Mouse (Mus musculus) ES-Bruce4 (cell line): ENCODE results near the gene Clic4. TPM values are rescaled to one million over a fixed set of nuclear protein-coding genes. Genes with fewer than 3 reads are reported as not detected.

Source experiments
- H3K27ac ChIP-seq: 2 replicates; pipeline ENCODE4 v1.5.1; 2012; ENCODE audit warnings: low read length, inconsistent platforms; ENCODE audit not compliant: insufficient read depth
- H3K27me3 ChIP-seq: 2 replicates; pipeline ENCODE4 v1.6.1; 2012; ENCODE audit warnings: mild to moderate bottlenecking, low read length, inconsistent platforms; ENCODE audit not compliant: control insufficient read depth, poor library complexity, insufficient read depth, severe bottlenecking
- H3K36me3 ChIP-seq: 2 replicates; pipeline ENCODE4 v1.6.1; 2012; ENCODE audit warnings: inconsistent platforms, mild to moderate bottlenecking, low read length, moderate library complexity; ENCODE audit not compliant: control insufficient read depth, poor library complexity, insufficient read depth, severe bottlenecking
- H3K4me1 ChIP-seq: one replicate; pipeline ENCODE4 v1.8.1; 2011; ENCODE audit warnings: low read length; ENCODE audit not compliant: control insufficient read depth, insufficient read depth
- H3K4me3 ChIP-seq: 2 replicates; pipeline ENCODE4 v1.5.1; 2011; ENCODE audit warnings: low read depth, mild to moderate bottlenecking, low read length
- H3K9ac ChIP-seq: 2 replicates; pipeline ENCODE4 v1.6.1; 2012; ENCODE audit warnings: low read depth, mild to moderate bottlenecking, inconsistent platforms; ENCODE audit not compliant: poor library complexity, severe bottlenecking
- H3K9me3 ChIP-seq: replicated peaks from 2 replicates; pipeline ENCODE4 v1.6.1; 2012; ENCODE audit warnings: mild to moderate bottlenecking, low read length, inconsistent platforms; ENCODE audit not compliant: control insufficient read depth, poor library complexity, insufficient read depth, severe bottlenecking
- CTCF ChIP-seq: IDR thresholded peaks from one replicate; pipeline ENCODE4 v1.8.1; 2011; ENCODE audit warnings: low read depth, low read length
- EP300 ChIP-seq: IDR thresholded peaks from 2 replicates; pipeline ENCODE4 v1.6.1; 2011; ENCODE audit warnings: low read depth, low read length; ENCODE audit not compliant: insufficient read depth
- POLR2A ChIP-seq: IDR thresholded peaks from one replicate; pipeline ENCODE4 v1.8.1; 2011; ENCODE audit warnings: low read length; ENCODE audit not compliant: insufficient read depth
- polyA plus RNA-seq: library from polyadenylated mRNA; stranded (reverse); fragments of >200 nt; gene quantifications from 2 replicates; pipeline ENCODE4 v1.2.4, GENCODE M21; 2011; ENCODE audit warnings: low read depth; ENCODE audit not compliant: missing spikeins, insufficient read depth, insufficient read length

Clic4 gene
- polyA plus RNA-seq, 1 experiment, result 151 TPM

- no peaks in the 10 kb centered on the region for H3K36me3 ChIP-seq
- no peak for TF ChIP-seq EP300
- TF ChIP-seq CTCF, result no peak
- TF ChIP-seq POLR2A, result no peak
These were observed 90.8 kb downstream of the Clic4 start for GRCm38 (mm10) chr4:135181819-135182218.

GRCm38 (mm10) chr4:135179077-135179481 is 93.5 kb downstream of the Clic4 start:
- TF ChIP-seq EP300 (no peak), CTCF (peak; percentile 63)
- Histone ChIP-seq H3K36me3 (no peaks in the 10 kb centered on the region), H3K27ac (no peak overlapping the region), H3K27me3 (no peaks in the 10 kb centered on the region), H3K4me3 (no peak overlapping the region), H3K9ac (no peak overlapping the region), H3K4me1 (no peaks in the 10 kb centered on the region), H3K9me3 (peaks cover 2% of the 10 kb centered on the region; the same call in 1 of the 2 replicates)

More at GRCm38 (mm10) chr4:135181819-135182218, 90.8 kb downstream of the Clic4 start:
- no peak overlapping the region for H3K4me3 ChIP-seq
- H3K9me3 ChIP-seq, result peaks cover 6% of the 10 kb centered on the region
- no peaks in the 10 kb centered on the region for H3K4me1 ChIP-seq
- H3K27me3 ChIP-seq, result no peaks in the 10 kb centered on the region
- H3K9ac ChIP-seq, result no peak overlapping the region
- no peak overlapping the region for H3K27ac ChIP-seq

DNA sequence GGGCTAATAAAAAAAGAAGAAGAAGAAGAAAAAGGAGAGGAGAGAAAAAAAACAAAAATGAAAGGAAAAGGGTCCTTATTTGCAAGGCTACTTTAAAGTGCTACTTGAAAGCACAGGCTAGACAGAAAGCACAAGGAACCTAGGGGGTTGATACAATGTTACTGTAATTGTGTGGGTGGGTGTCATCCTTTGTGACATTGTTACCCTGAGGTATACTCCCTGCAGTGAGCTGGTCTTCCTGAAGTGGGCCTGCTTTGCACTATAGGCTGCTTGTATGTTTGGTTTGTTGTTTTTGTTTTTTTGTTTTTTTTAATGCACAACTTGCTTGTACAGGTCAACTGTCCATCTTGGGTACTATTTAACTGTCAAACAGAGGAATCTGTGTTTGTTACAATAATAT is 95.0 kb downstream of the Clic4 start:
- Histone ChIP-seq H3K4me1 (no peaks in the 10 kb centered on the region), H3K9me3 (no peaks in the 10 kb centered on the region), H3K4me3 (no peak overlapping the region), H3K27ac (no peak overlapping the region), H3K36me3 (no peaks in the 10 kb centered on the region), H3K27me3 (no peaks in the 10 kb centered on the region), H3K9ac (no peak overlapping the region)
- TF ChIP-seq POLR2A (no peak), EP300 (no peak), CTCF (no peak)

DNA sequence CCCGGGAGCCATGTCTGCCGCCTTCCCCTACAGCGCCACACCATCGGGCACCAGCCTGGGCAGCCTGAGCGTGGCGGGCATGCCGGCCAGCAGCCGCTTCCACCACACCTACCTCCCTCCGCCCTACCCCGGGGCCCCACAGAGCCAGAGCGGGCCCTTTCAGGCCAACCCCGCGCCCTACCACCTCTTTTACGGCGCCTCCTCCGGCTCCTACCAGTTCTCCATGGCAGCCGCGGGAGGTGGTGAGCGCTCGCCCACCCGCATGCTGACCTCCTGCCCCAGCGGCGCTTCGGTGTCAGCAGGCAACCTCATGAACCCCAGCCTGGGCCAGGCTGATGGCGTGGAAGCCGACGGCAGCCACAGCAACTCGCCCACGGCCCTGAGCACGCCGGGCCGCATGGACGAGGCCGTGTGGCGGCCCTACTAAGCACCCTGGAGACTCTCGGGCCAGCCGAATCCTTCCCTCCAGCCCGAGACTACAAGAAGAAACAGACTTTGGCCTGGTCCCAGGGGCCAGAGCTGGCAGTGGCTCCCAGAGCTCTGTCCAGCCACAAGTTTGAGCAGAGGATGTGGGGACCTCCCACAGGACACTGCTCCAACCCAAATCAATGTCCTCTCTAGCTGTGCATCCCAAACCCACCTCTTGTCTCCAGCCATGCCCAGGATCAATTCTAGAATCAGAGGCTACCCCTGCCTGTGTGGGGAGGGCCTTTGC is 97.1 kb downstream of the Clic4 start:
- Histone ChIP-seq H3K27me3 (no peaks in the 10 kb centered on the region), H3K4me1 (no peaks in the 10 kb centered on the region), H3K27ac (no peak overlapping the region), H3K36me3 (no peaks in the 10 kb centered on the region), H3K4me3 (peak overlapping the region; percentile 42), H3K9ac (peak overlapping the region; percentile 49), H3K9me3 (no peaks in the 10 kb centered on the region)
- TF ChIP-seq EP300 (no peak), POLR2A (no peak), CTCF (no peak)

GRCm38 (mm10) chr4:135171304-135171875 is 101.2 kb downstream of the Clic4 start:
- Histone ChIP-seq H3K9ac (no peak overlapping the region), H3K27me3 (no peaks in the 10 kb centered on the region), H3K36me3 (no peaks in the 10 kb centered on the region), H3K4me3 (no peak overlapping the region), H3K9me3 (no peaks in the 10 kb centered on the region), H3K4me1 (peaks cover 10% of the 10 kb centered on the region), H3K27ac (no peak overlapping the region)
- TF ChIP-seq CTCF (no peak), POLR2A (no peak), EP300 (no peak)

DNA sequence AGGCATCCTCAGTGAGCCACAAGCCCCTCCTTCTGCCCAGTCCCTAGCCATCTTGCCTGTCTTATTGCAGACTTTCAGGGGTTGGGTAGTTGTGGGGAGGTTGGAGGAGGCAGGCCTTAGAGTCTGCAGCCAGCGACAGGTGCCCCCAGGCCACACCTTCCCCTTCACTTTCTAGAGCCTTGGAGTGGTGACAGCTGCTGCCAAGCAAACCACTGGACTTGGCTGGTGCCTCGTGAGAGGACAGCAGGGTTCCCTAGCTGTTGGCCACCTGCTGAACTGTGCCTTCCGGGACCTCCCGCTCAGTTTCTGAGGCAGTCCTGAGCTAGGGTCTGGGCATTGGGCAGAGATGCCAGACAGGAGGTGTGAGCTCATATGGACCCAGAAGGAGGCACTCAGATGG is 103.1 kb downstream of the Clic4 start:
- no peak for TF ChIP-seq POLR2A
- no peak for TF ChIP-seq CTCF
- no peak for TF ChIP-seq EP300
- Histone ChIP-seq H3K36me3 (no peaks in the 10 kb centered on the region), H3K9ac (no peak overlapping the region), H3K4me1 (peaks cover 10% of the 10 kb centered on the region), H3K27ac (no peak overlapping the region), H3K9me3 (no peaks in the 10 kb centered on the region), H3K27me3 (no peaks in the 10 kb centered on the region), H3K4me3 (no peak overlapping the region)
